Mouse (Mus musculus) lung, postnatal 0 days (tissue): ENCODE data around the gene Herpud1. TPM values are rescaled to one million over a fixed set of nuclear protein-coding genes. Genes with fewer than 3 reads are reported as not detected.

Experiments used
- ATAC-seq: fragments of 200-750 bp; cut with Nextera tagmentation; 2 replicates; pipeline ENCODE4 v1.8.0; 2017; ENCODE audit warnings: moderate library complexity
- DNase-seq: peaks from one replicate; pipeline ENCODE4 v3.0.0-alpha.2; 2016; ENCODE audit warnings: low spot score
- H3K27ac ChIP-seq: fragments of 300-500 bp; sonication (generic); 2 replicates; pipeline ENCODE4 v1.5.1; 2014; ENCODE audit warnings: antibody characterized with exemption, mild to moderate bottlenecking, low read length, mixed read lengths
- H3K27me3 ChIP-seq: fragments of 300-500 bp; sonication (generic); replicated peaks from 2 replicates; pipeline ENCODE4 v1.6.1; 2014; ENCODE audit warnings: low read length, mixed read lengths; ENCODE audit not compliant: insufficient read depth
- H3K36me3 ChIP-seq: fragments of 300-500 bp; sonication (generic); 2 replicates; pipeline ENCODE4 v1.6.1; 2014; ENCODE audit warnings: low read length, mixed read lengths; ENCODE audit not compliant: insufficient read depth
- H3K4me1 ChIP-seq: fragments of 300-500 bp; sonication (generic); 2 replicates; pipeline ENCODE4 v1.6.1; 2014; ENCODE audit warnings: antibody characterized with exemption, low read depth, low read length, mixed read lengths; ENCODE audit not compliant: insufficient read depth
- H3K4me2 ChIP-seq: fragments of 300-500 bp; sonication (generic); replicated peaks from 2 replicates; pipeline ENCODE4 v1.6.1; 2014; ENCODE audit warnings: low read depth, mild to moderate bottlenecking, low read length, moderate library complexity, mixed read lengths
- H3K4me3 ChIP-seq: fragments of 300-500 bp; sonication (generic); 2 replicates; pipeline ENCODE4 v1.5.1; 2014; ENCODE audit warnings: low read depth, low read length
- H3K9ac ChIP-seq: fragments of 300-500 bp; sonication (generic); replicated peaks from 2 replicates; pipeline ENCODE4 v1.6.1; 2014; ENCODE audit warnings: low read depth, mild to moderate bottlenecking
- H3K9me3 ChIP-seq: fragments of 300-500 bp; sonication (generic); 2 replicates; pipeline ENCODE4 v1.6.1; 2016; ENCODE audit warnings: low read length, mixed read lengths
- CTCF ChIP-seq: IDR thresholded peaks from 2 replicates; pipeline ENCODE4 v1.5.1; 2016; ENCODE audit warnings: antibody characterized with exemption, mild to moderate bottlenecking
- EP300 ChIP-seq: IDR thresholded peaks from 2 replicates; pipeline ENCODE4 v1.6.1; 2016; ENCODE audit warnings: antibody characterized with exemption, mild to moderate bottlenecking, control low read depth
- WGBS: fragments of 180-500 bp; shearing (Covaris S2); extraction: QIAGEN DNeasy Blood & Tissue Kit; methylation state at CpG from one replicate; pipeline ENCODE4 v1.1.7; 2014; 5-methylcytosine and 5-hydroxymethylcytosine counted together
- polyA plus RNA-seq: library from polyadenylated mRNA; unstranded; fragments of >200 nt; fragmentation: Nextera tagmentation; extraction: Ambion mirVana; gene quantifications from 2 replicates; pipeline ENCODE4 v1.2.1, GENCODE M21; 2015

Gene Herpud1
- polyA plus RNA-seq, 1 experiment from 2014 or later: 217 TPM

DNA sequence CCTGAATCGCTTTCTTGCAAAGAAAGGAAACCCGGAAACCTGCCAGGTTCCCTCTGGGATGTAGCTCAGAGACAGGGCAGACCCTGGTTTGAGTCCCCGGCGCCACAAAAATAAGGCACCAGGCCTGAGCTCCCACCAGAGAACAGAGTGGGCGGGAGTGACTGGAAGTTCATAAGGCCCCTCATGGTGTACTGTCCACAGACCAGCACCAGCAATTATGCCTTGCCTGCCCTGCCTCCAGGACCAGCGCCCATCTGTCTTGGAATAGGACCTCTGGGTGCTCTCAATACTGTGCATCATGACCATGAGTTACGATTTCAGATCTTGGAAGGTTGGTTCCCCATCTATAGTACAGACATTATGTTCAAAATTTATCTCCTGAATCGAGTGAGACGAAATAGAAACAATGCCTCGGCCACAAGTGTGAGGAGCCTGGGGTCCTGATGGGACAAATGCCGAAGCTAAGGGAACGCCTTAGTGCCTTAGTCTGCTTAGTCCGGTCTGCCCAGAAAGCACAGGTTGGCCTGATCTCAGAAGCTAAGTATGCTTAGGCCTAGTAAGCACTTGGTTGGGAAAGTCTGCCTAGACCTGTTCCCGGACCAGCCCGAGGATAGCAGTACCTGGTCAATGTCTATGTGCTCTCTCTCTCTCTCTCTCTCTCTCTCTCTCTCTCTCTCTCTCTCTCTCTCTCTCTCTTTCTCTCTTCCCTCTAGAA, 49.3 kb downstream of the Herpud1 start:
- ATAC-seq: no peak

DNA sequence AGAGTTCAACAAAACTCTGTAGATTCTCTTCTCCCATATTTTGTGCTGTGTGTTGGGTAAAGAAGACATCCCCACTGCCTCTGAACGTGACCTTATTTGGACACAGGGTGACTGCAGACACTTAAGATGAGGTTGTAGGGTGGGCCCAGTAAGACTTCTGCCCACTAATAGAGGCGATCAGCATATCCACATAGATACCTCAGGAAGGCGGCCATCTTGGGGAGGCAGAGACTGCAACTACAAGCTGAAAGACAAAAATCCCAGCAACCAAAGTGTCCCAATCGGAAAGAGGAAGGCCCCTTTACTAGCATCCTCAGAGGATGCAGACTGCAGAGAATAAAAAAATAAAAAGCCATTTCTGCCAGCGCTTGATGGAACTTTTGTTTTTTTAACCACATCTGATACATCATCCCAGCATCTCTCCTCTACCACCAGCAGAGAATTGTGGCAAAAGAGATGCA, 49.9 kb downstream of the Herpud1 start:
- Histone ChIP-seq H3K27me3 (no peaks in the 10 kb centered on the region), H3K9me3 (no peaks in the 10 kb centered on the region), H3K27ac (no peak overlapping the region), H3K4me3 (no peak overlapping the region), H3K4me2 (no peak overlapping the region), H3K36me3 (no peaks in the 10 kb centered on the region), H3K9ac (no peak overlapping the region), H3K4me1 (peaks cover 5% of the 10 kb centered on the region; the same call in 1 of the 2 replicates)
- ATAC-seq (no peak), DNase-seq (no peak)
- WGBS: 83% methylated on average over 5 of the region's 5 CpGs
- TF ChIP-seq EP300 (no peak), CTCF (no peak)

More for the DNA sequence above, 49.3 kb downstream of the Herpud1 start:
- Histone ChIP-seq H3K9me3 (no peaks in the 10 kb centered on the region), H3K9ac (no peak overlapping the region), H3K36me3 (no peaks in the 10 kb centered on the region), H3K4me3 (no peak overlapping the region), H3K27me3 (no peaks in the 10 kb centered on the region), H3K4me1 (peaks cover 5% of the 10 kb centered on the region; the same call in 1 of the 2 replicates), H3K4me2 (no peak overlapping the region), H3K27ac (no peak overlapping the region)
- no peak for TF ChIP-seq CTCF
- no peak for TF ChIP-seq EP300
- no peak for DNase-seq
- WGBS: 86% methylated on average over 15 of the region's 15 CpGs

DNA sequence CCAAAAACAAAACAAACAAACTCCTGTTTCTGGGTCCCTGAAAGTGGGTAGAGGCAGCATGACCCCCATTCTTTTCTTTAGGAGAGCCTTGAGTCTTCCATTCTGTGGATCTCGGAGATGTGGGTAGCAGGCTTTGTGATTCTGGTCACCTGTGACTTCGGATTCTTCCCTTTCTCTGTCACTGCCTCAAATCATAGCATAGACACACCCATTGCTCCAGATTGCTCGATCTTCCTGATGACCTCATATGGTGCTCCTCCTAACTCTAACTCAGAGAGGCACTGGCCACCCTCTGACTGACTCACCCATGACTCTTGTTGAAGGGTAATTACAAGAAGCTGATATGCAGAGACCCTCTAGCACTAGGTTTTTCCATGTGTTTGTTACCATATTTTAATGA, 50.7 kb downstream of the Herpud1 start:
- no peak for DNase-seq
- no peak for TF ChIP-seq EP300
- no peak for TF ChIP-seq CTCF
- WGBS: 68% methylated on average over 3 of the region's 3 CpGs
- Histone ChIP-seq H3K4me2 (no peak overlapping the region), H3K4me1 (peaks cover 5% of the 10 kb centered on the region; the same call in 1 of the 2 replicates), H3K9me3 (no peaks in the 10 kb centered on the region), H3K36me3 (no peaks in the 10 kb centered on the region), H3K4me3 (no peak overlapping the region), H3K27ac (no peak overlapping the region), H3K9ac (no peak overlapping the region), H3K27me3 (no peaks in the 10 kb centered on the region)
- no peak for ATAC-seq

DNA sequence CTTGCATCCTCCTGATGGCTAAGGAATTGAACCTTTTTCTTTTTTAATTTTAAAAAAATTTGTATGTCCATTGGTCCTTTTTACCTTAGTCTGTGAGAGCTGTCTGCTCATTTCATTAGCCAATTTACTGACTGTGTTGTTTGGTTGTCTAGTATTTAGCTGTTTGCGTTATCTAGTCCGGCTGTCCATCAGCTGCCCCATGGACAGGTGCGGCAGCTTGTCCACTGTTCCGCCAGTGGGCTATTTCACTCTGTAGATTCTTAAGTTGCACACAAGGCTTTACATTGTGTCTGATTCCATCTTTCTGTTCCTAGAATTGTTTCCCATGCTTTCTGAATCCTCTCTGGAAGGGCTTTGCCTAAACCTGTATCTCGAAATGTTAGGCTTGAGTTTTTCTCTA, 52.4 kb downstream of the Herpud1 start:
- Histone ChIP-seq H3K27ac (no peak overlapping the region), H3K27me3 (no peaks in the 10 kb centered on the region), H3K9ac (no peak overlapping the region), H3K9me3 (no peaks in the 10 kb centered on the region), H3K4me2 (no peak overlapping the region), H3K4me3 (no peak overlapping the region), H3K4me1 (peaks cover 3% of the 10 kb centered on the region; the same call in 1 of the 2 replicates), H3K36me3 (no peaks in the 10 kb centered on the region)
- ATAC-seq (no peak), DNase-seq (no peak)
- no peak for TF ChIP-seq CTCF
- no peak for TF ChIP-seq EP300
- WGBS: 89% methylated on average over 5 of the region's 5 CpGs

DNA sequence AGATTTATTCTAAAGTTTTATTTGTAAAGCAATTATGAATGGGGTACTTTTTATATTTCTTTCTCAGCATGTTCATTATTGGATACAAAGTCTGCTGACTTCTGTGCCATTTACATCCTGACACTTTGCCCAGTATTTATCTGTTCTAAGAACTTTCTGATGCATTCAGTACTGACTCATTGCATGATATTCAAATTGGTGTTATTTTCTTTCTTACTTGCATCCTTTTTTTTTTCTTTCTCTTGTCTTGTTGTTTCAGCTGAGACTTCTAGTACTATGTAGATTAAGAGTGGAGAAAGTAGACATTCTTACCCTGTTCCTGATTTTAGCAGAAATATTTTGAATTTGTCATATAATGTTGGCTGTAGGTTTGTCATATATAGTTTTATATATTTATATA, 53.5 kb downstream of the Herpud1 start:
- Histone ChIP-seq H3K4me3 (no peak overlapping the region), H3K9me3 (no peaks in the 10 kb centered on the region), H3K36me3 (no peaks in the 10 kb centered on the region), H3K4me2 (no peak overlapping the region), H3K27ac (no peak overlapping the region), H3K9ac (no peak overlapping the region), H3K4me1 (no peaks in the 10 kb centered on the region), H3K27me3 (no peaks in the 10 kb centered on the region)
- DNase-seq (no peak), ATAC-seq (no peak)
- TF ChIP-seq CTCF (no peak), EP300 (no peak)

DNA sequence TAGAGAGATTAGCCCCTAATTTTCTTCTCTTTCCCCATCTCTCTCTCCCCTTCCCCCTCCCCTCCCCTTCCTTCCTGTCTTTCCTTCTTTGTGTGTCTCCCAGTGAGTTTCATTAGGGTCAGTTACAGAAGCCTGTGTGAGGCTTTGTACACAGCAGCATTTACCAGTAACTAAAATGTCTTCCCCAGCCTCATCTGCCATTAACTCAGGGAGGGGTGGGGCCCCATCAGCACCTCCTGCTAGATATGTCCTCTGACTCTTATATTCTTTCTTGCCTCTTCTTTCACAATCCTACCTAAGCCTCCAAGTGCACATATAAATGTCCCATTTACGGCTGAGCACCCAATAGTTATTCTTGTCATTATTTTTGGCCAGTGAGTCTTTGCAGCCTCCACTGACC, 54.2 kb downstream of the Herpud1 start:
- H3K27me3 ChIP-seq: no peaks in the 10 kb centered on the region
- no peak for DNase-seq
- ATAC-seq: no peak
- H3K36me3 ChIP-seq: no peaks in the 10 kb centered on the region
- WGBS: 87% methylated on average over 1 of the region's 1 CpGs
- TF ChIP-seq EP300 (no peak), CTCF (no peak)
- H3K9me3 ChIP-seq: no peaks in the 10 kb centered on the region
- no peaks in the 10 kb centered on the region for H3K4me1 ChIP-seq
- no peak overlapping the region for H3K27ac ChIP-seq
- H3K4me2 ChIP-seq: no peak overlapping the region
- no peak overlapping the region for H3K4me3 ChIP-seq
- no peak overlapping the region for H3K9ac ChIP-seq

DNA sequence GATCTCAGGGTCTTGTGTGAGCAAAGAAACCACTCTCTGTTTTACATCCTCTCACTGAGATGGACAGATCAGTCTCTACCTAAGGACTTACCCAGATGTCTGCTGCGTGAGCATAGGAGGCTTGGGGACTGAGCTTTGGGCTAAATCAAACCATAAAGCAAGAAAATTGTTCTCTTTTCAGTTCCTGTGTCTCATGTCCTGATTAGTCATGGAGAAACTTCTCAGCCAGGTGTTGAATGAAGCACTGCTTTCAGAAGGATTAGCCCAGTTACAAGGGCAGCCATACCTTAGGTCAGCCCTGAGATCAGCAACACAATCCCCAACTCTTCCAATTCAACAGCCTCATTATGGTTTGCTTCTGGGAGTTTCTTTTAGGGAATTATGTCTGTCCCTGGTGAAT, 55.4 kb downstream of the Herpud1 start:
- no peak overlapping the region for H3K9ac ChIP-seq
- H3K4me1 ChIP-seq: no peaks in the 10 kb centered on the region
- H3K9me3 ChIP-seq: no peaks in the 10 kb centered on the region
- DNase-seq (no peak), ATAC-seq (no peak)
- WGBS: 88% methylated on average over 1 of the region's 1 CpGs
- no peak overlapping the region for H3K4me2 ChIP-seq
- no peak overlapping the region for H3K27ac ChIP-seq
- no peaks in the 10 kb centered on the region for H3K27me3 ChIP-seq
- H3K4me3 ChIP-seq: no peak overlapping the region
- TF ChIP-seq EP300: no peak
- TF ChIP-seq CTCF: no peak
- no peaks in the 10 kb centered on the region for H3K36me3 ChIP-seq
